Mouse (Mus musculus) lung, postnatal 0 days (tissue): ENCODE data around the gene Fam50a. TPM values are rescaled to one million over a fixed set of nuclear protein-coding genes. Genes with fewer than 3 reads are reported as not detected.

Source experiments
- ATAC-seq: fragments of 200-750 bp; cut with Nextera tagmentation; 2 replicates; pipeline ENCODE4 v1.8.0; 2017; ENCODE audit warnings: moderate library complexity
- DNase-seq: peaks from one replicate; pipeline ENCODE4 v3.0.0-alpha.2; 2016; ENCODE audit warnings: low spot score
- H3K27ac ChIP-seq: fragments of 300-500 bp; sonication (generic); 2 replicates; pipeline ENCODE4 v1.5.1; 2014; ENCODE audit warnings: antibody characterized with exemption, mild to moderate bottlenecking, low read length, mixed read lengths
- H3K27me3 ChIP-seq: fragments of 300-500 bp; sonication (generic); replicated peaks from 2 replicates; pipeline ENCODE4 v1.6.1; 2014; ENCODE audit warnings: low read length, mixed read lengths; ENCODE audit not compliant: insufficient read depth
- H3K36me3 ChIP-seq: fragments of 300-500 bp; sonication (generic); 2 replicates; pipeline ENCODE4 v1.6.1; 2014; ENCODE audit warnings: low read length, mixed read lengths; ENCODE audit not compliant: insufficient read depth
- H3K4me1 ChIP-seq: fragments of 300-500 bp; sonication (generic); 2 replicates; pipeline ENCODE4 v1.6.1; 2014; ENCODE audit warnings: antibody characterized with exemption, low read depth, low read length, mixed read lengths; ENCODE audit not compliant: insufficient read depth
- H3K4me2 ChIP-seq: fragments of 300-500 bp; sonication (generic); replicated peaks from 2 replicates; pipeline ENCODE4 v1.6.1; 2014; ENCODE audit warnings: low read depth, mild to moderate bottlenecking, low read length, moderate library complexity, mixed read lengths
- H3K4me3 ChIP-seq: fragments of 300-500 bp; sonication (generic); 2 replicates; pipeline ENCODE4 v1.5.1; 2014; ENCODE audit warnings: low read depth, low read length
- H3K9ac ChIP-seq: fragments of 300-500 bp; sonication (generic); replicated peaks from 2 replicates; pipeline ENCODE4 v1.6.1; 2014; ENCODE audit warnings: low read depth, mild to moderate bottlenecking
- H3K9me3 ChIP-seq: fragments of 300-500 bp; sonication (generic); 2 replicates; pipeline ENCODE4 v1.6.1; 2016; ENCODE audit warnings: low read length, mixed read lengths
- CTCF ChIP-seq: IDR thresholded peaks from 2 replicates; pipeline ENCODE4 v1.5.1; 2016; ENCODE audit warnings: antibody characterized with exemption, mild to moderate bottlenecking
- EP300 ChIP-seq: IDR thresholded peaks from 2 replicates; pipeline ENCODE4 v1.6.1; 2016; ENCODE audit warnings: antibody characterized with exemption, mild to moderate bottlenecking, control low read depth
- WGBS: fragments of 180-500 bp; shearing (Covaris S2); extraction: QIAGEN DNeasy Blood & Tissue Kit; methylation state at CpG from one replicate; pipeline ENCODE4 v1.1.7; 2014; 5-methylcytosine and 5-hydroxymethylcytosine counted together
- polyA plus RNA-seq: library from polyadenylated mRNA; unstranded; fragments of >200 nt; fragmentation: Nextera tagmentation; extraction: Ambion mirVana; gene quantifications from 2 replicates; pipeline ENCODE4 v1.2.1, GENCODE M21; 2015

The Fam50a gene
- polyA plus RNA-seq, 1 experiment from 2014 or later = 47.1 TPM

DNA sequence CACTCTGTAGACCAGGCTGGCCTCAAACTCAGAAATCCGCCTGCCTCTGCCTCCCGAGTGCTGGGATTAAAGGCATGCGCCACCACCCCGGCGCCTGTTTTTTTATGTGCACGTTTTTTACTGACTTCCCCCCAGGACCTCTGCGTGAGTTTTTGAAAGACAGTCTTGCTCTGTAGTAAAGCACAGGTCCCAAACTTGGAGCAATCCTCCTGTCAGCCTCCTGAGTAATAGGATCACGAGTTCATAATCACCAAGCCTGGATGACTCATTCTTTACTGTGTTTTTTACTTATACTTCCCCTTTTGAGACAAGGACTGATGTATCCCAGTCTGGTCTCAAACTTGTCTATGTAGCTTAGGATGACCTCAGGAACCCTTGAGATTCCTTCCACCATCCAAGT lies 34.9 kb upstream of the Fam50a start:
- DNase-seq = peak; percentile 30
- 73% methylated on average over 8 of the region's 8 CpGs for WGBS
- Histone ChIP-seq H3K36me3 (no peaks in the 10 kb centered on the region), H3K9me3 (no peaks in the 10 kb centered on the region), H3K4me1 (no peaks in the 10 kb centered on the region), H3K4me2 (no peak overlapping the region), H3K4me3 (no peak overlapping the region), H3K27me3 (no peaks in the 10 kb centered on the region), H3K9ac (no peak overlapping the region), H3K27ac (no peak overlapping the region)
- no peak for ATAC-seq
- no peak for TF ChIP-seq CTCF
- TF ChIP-seq EP300 = no peak

DNA sequence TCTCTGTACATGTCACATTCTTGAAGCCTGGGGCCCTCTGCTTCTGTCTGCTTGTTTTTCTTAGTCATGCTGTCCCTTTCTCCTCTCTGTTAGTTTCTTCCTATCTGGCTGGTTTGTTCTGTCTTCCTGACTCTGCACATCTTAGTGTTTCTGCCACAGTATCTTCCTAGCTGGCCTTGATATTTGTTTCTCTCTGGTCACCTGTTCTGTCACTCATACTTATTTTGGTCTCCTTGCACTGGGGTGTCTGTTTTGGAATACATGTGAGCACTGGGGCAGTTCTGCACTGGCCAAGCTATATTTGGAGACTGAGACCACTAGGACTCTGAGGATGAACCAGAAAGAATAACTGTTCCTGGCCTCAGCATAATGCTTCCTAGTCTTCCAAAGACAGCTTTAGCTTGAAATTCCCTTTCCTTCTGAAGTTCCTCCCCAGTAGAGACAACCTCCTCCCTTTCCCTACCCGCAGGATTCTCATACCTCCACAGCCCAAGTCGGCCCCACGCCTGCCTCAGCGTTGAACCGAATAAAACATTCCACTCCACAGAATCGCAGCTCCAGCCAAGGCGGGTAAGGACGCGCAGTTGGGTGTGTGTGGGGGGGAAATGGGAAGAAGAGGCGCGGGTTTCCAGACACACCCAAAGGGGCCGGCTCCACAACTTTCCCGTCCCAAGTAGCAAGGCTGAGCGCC lies 31.6 kb upstream of the Fam50a start:
- Histone ChIP-seq H3K9ac (0 out of 2 replicates have a peak overlapping the region, but pooled peaks have one; percentile 8), H3K4me3 (peak overlapping the region; percentile 42), H3K4me1 (no peaks in the 10 kb centered on the region; the same call in 1 of the 2 replicates), H3K27me3 (no peaks in the 10 kb centered on the region), H3K27ac (peak overlapping the region; percentile 86; the same call in 1 of the 2 replicates), H3K9me3 (no peaks in the 10 kb centered on the region), H3K36me3 (no peaks in the 10 kb centered on the region), H3K4me2 (peak overlapping the region; percentile 59)
- ATAC-seq (no peak), DNase-seq (no peak)
- 8% methylated on average over 14 of the region's 14 CpGs for WGBS
- TF ChIP-seq EP300 = no peak

DNA sequence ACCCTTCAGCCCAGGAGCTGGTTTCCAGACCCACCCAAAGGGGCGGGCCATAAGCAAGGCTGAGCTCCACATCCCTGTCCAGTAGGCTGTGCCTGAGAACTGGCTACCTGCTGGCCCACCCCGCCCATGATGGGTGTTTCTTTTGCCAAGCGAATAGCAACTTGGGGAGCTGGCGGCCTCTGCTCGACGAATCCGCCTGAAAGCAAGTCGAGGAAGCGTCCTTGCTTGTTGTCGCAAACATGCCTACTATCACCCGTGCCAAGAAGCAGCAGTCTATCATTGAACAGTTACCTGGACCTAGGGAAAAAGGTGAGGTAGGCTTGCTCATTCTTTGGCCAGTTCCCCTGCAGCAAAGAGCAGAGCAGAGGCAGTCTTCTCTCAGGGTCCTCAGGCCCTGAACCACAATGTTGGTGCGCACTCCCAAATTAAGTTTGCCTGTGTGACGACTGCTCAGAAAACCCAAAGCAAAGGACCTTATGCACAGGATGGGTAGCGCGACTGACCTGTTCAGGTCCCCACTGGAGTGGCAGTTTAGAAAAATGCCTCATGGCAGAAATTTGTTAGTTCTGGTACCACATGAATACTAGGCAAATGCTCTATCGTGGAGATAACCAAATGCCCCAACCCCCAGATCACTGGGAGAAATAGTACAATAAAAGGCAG lies 31.0 kb upstream of the Fam50a start, which contains the start of the genes Taz and Dnase1l1:
TSS of gene Taz (plus strand) at position 181 of the 663 bp plus-strand sequence.
TSS of gene Dnase1l1 (minus strand) at position 606 of the 663 bp plus-strand sequence.
- ATAC-seq (peak; percentile 93), DNase-seq (peak; percentile 95)
- Histone ChIP-seq H3K4me2 (peak within 1 kb of the TSS; percentile 59), H3K27me3 (no peaks in the 10 kb centered on the region), H3K27ac (peak within 1 kb of the TSS; percentile 86), H3K4me3 (peak within 1 kb of the TSS; percentile 42), H3K9me3 (no peaks in the 10 kb centered on the region), H3K36me3 (no peaks in the 10 kb centered on the region), H3K9ac (peak within 1 kb of the TSS; percentile 44), H3K4me1 (no peaks in the 10 kb centered on the region; the same call in 1 of the 2 replicates)
- peak; percentile 20; the same call in 1 of the 2 replicates for TF ChIP-seq CTCF
- no peak for TF ChIP-seq EP300
- WGBS = 9% methylated on average over 16 of the region's 16 CpGs

DNA sequence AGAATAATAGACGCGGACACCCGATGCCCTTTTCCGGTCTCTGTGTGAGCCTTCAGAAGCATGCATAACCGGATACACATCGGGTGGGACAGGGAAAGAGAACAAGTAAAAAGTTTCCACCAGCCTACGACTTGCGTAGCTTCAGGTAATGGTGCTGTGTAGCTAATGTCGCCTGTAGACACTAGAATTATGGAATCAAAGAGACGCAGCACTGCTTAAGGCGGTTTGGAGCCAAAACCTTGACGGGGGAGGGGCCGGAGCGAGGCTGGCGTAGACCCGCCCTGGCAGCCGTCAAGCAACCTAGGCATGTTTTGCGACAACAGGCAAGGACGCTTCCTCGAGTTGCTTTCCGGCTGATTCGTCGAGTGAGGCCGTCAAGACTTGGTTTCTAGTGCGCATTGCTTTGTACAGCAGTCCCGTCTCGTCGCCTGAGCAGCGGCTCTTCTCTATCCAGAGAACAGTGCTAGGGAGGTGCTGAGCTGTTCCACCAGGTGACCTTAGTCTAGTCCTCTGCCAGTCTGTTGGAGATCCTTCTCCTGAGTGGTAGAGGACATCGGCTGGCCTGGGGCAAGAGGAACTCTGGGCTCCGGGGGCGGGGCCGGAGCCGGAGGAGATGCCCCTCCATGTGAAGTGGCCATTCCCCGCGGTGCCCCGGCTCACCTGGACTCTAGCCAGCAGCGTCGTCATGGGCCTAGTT lies 30.3 kb upstream of the Fam50a start:
- peak; percentile 75 for ATAC-seq
- Histone ChIP-seq H3K36me3 (no peaks in the 10 kb centered on the region), H3K27me3 (no peaks in the 10 kb centered on the region), H3K4me1 (no peaks in the 10 kb centered on the region; the same call in 1 of the 2 replicates), H3K9me3 (no peaks in the 10 kb centered on the region), H3K4me2 (peak overlapping the region; percentile 59), H3K4me3 (peak overlapping the region; percentile 42), H3K27ac (peak overlapping the region; percentile 86), H3K9ac (peak overlapping the region; percentile 44)
- peak; percentile 92 for DNase-seq
- WGBS = 16% methylated on average over 38 of the region's 39 CpGs
- TF ChIP-seq EP300 (no peak), CTCF (no peak)

DNA sequence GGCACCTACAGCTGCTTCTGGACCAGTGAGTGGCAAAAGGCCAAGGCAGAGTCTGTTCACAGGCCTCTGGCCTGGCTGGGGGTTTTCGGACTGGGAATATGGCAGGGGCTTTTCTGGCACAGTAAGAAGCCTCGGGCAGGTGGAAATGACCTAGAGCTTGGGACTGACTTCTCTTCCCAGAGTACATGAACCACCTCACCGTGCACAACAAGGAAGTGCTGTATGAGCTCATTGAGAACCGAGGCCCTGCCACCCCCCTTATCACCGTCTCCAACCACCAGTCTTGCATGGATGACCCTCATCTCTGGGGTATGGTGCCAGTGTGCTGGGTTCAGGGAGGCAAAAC lies 29.8 kb upstream of the Fam50a start:
- WGBS = 45% methylated on average over 5 of the region's 5 CpGs
- H3K4me2 ChIP-seq = peak overlapping the region; percentile 59
- ATAC-seq (no peak; the same call in 1 of the 2 replicates), DNase-seq (no peak)
- no peaks in the 10 kb centered on the region for H3K27me3 ChIP-seq
- H3K4me3 ChIP-seq = peak overlapping the region; percentile 42
- H3K27ac ChIP-seq = peak overlapping the region; percentile 86
- TF ChIP-seq EP300 = no peak
- no peak for TF ChIP-seq CTCF
- H3K36me3 ChIP-seq = no peaks in the 10 kb centered on the region
- H3K4me1 ChIP-seq = no peaks in the 10 kb centered on the region; the same call in 1 of the 2 replicates
- peak overlapping the region; percentile 44 for H3K9ac ChIP-seq
- no peaks in the 10 kb centered on the region for H3K9me3 ChIP-seq

DNA sequence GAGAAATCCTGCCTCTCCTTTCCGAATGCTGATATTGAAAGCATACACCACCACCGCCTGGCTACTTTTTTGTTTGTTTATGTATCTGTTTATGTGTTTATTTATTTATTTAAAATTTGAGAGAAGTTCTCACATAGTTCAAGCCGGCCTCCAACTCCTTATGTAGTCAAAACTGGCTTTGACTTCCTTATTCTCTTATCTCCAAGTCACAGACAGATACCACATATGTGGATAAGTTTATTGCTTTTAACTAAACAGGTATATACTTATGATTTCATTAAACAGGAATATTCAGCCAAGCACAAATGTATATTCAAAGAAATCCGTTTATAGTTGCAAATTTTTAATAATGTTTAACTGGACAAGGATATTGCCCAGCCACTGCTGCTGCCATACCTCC lies 19.4 kb upstream of the Fam50a start:
- TF ChIP-seq CTCF (no peak), EP300 (no peak)
- H3K4me2 ChIP-seq = no peak overlapping the region
- no peaks in the 10 kb centered on the region for H3K9me3 ChIP-seq
- WGBS = 64% methylated on average over 4 of the region's 4 CpGs
- no peaks in the 10 kb centered on the region for H3K36me3 ChIP-seq
- H3K4me1 ChIP-seq = no peaks in the 10 kb centered on the region
- DNase-seq (no peak), ATAC-seq (no peak)
- H3K4me3 ChIP-seq = no peak overlapping the region
- no peak overlapping the region for H3K9ac ChIP-seq
- no peak overlapping the region for H3K27ac ChIP-seq
- H3K27me3 ChIP-seq = no peaks in the 10 kb centered on the region
